Mouse (Mus musculus) liver, embryonic 14.5 days (tissue): Measurements from ENCODE around the gene Mtfr1l.
A peak's percentile ranks its signal among the peaks of the same experiment; 100 is the strongest.

Source experiments
- CTCF ChIP-seq: IDR thresholded peaks from 2 replicates; pipeline ENCODE4 v1.5.1; 2016; ENCODE audit warnings: antibody characterized with exemption, low read depth, control low read depth
- EP300 ChIP-seq: IDR thresholded peaks from 2 replicates; pipeline ENCODE4 v1.6.1; 2016; ENCODE audit warnings: antibody characterized with exemption, low read depth

DNA sequence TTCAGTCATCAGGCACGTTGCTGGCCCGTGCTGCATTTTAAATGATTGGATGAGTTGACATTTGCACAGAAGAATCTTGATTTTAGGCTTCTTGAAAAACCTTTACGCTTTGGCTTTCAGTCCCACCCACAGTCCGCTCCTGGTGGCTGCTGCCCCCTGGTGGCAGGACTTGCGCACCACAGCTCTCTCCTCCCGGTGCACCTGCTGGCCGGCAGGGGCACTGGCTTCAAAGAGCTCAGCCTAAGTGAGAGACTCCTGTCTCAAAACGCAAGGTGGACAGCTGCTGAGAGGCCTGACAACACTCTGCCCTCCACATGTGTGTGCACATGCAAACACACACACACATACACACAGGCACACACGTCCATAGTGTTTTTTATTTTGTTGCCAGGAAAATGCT, 57.2 kb downstream of the Mtfr1l start:
- TF ChIP-seq EP300 (no peak), CTCF (peak; percentile 100)
